ENCODE assay signal across 8 mouse cellular contexts in the genomic region with DNA sequence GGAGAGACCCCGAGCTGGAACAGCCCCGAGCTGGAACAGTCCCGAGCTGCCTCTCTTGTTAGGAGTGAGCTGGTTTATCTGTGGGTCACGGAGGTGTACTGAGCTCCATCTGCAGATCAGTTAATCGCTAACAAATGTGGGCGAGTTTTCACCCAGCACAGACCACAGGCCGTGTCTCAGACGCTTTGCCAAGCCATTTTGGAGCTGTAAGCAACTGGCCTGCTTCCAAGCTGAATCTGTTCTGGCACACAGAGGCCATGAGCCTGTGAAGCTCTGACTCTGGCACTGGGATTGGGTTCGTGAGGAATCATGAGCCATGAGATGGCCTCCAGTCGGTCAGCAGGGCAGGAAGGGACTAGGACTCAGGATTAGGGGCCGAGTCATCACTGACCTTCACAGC.
A peak's percentile ranks its signal among the peaks of the same experiment; 100 is the strongest.
DNase-seq lines count a peak whose midpoint lies in the region; ATAC-seq lines count a peak whose summit lies in the region.

No protein-coding gene starts in this region.

- H3K36me3 ChIP-seq in midbrain, embryonic 10.5 days, result no peaks in the 10 kb centered on the region
- H3K36me3 ChIP-seq in midbrain, embryonic 11.5 days (ENCODE audit: control insufficient read depth, insufficient read depth, low read length), result no peaks in the 10 kb centered on the region

- H3K27ac ChIP-seq in midbrain, embryonic 10.5 days (replicated peaks), result peak overlapping the region; percentile 59
- no peak overlapping the region for H3K27ac ChIP-seq in midbrain, embryonic 11.5 days (ENCODE audit: low read depth, low read length)

- no peak overlapping the region for H3K9ac ChIP-seq in midbrain, embryonic 11.5 days (ENCODE audit: low read length)

- H3K4me1 ChIP-seq in midbrain, embryonic 10.5 days, result peaks cover 64% of the 10 kb centered on the region
- H3K4me1 ChIP-seq in midbrain, embryonic 11.5 days (ENCODE audit: control insufficient read depth, insufficient read depth, low read length), result peaks cover 10% of the 10 kb centered on the region

- no peak for DNase-seq in midbrain, embryonic 10.5 days (ENCODE audit: low spot score)
- no peak for DNase-seq in midbrain, embryonic 11.5 days (ENCODE audit: low spot score, missing footprints)
- DNase-seq in adrenal gland, postnatal 36 days, result peak; percentile 82 to 85
- DNase-seq in fibroblast of lung, adult 2 months (ENCODE audit: low read depth), result peak; percentile 95
- peak; percentile 78 for DNase-seq in heart, postnatal 4 days
- DNase-seq in lung, postnatal 10 days, result peak; percentile 74
- DNase-seq in thymus, postnatal 0 days (ENCODE audit: low spot score), result no peak

- 73% methylated on average over 11 of the region's 11 CpGs for WGBS in midbrain, embryonic 10.5 days
- 68% methylated on average over 11 of the region's 11 CpGs for WGBS in midbrain, embryonic 11.5 days

- H3K9me3 ChIP-seq in midbrain, embryonic 10.5 days (replicated peaks), result no peaks in the 10 kb centered on the region
- no peaks in the 10 kb centered on the region for H3K9me3 ChIP-seq in midbrain, embryonic 11.5 days (ENCODE audit: control insufficient read depth, low read length)

- H3K4me3 ChIP-seq in midbrain, embryonic 10.5 days, result no peak overlapping the region
- no peak overlapping the region for H3K4me3 ChIP-seq in midbrain, embryonic 11.5 days (ENCODE audit: low read depth, low read length)

- no peak for ATAC-seq in midbrain, embryonic 11.5 days (ENCODE audit: low FRiP score)
- ATAC-seq in frontal cortex, adult (ENCODE audit: low TSS enrichment), result no peak

- H3K4me2 ChIP-seq in midbrain, embryonic 11.5 days, result no peak overlapping the region

- peaks cover 11% of the 10 kb centered on the region for H3K27me3 ChIP-seq in midbrain, embryonic 10.5 days (ENCODE audit: low read depth, poor library complexity, severe bottlenecking)
- H3K27me3 ChIP-seq in midbrain, embryonic 11.5 days (ENCODE audit: control insufficient read depth, insufficient read depth, low read length), result no peaks in the 10 kb centered on the region; the same call in 1 of the 2 replicates

Comparison
In these comparisons a context has a peak if more than half of its experiments do, and no peak if none do; other contexts are left out.
1. DNase-seq: peak in adrenal gland, postnatal 36 days (2 of 2), fibroblast of lung, adult 2 months (single experiment), heart, postnatal 4 days (single experiment) and lung, postnatal 10 days (single experiment); none in midbrain, embryonic 10.5 days (single experiment), midbrain, embryonic 11.5 days (single experiment) and thymus, postnatal 0 days (single experiment).